Mouse (Mus musculus) liver, embryonic 14.5 days (tissue): Measurements from ENCODE around the gene Zfp943. TPM values are rescaled to one million over a fixed set of nuclear protein-coding genes. Genes with fewer than 3 reads are reported as not detected.
A peak's percentile ranks its signal among the peaks of the same experiment; 100 is the strongest.
"Not testable (repeated sequence)": the region's sequence is repeated elsewhere in the genome, so short reads cannot be mapped to it uniquely, and the experiment has no call there.

Experiments
- ATAC-seq: fragments of 200-750 bp; cut with Nextera tagmentation; 2 replicates; pipeline ENCODE4 v1.8.0; 2017; ENCODE audit warnings: moderate number of reproducible peaks, mild to moderate bottlenecking, moderate library complexity; ENCODE audit not compliant: insufficient read depth
- DNase-seq, 3 experiments: peaks; one replicate each; pipeline ENCODE4 v3.0.0-alpha.2; 2012 to 2013; ENCODE audit warnings: low read depth in 3 of 3, low spot score in 3 of 3
- H3K27ac ChIP-seq: fragments of 300-500 bp; sonication (generic); 2 replicates; pipeline ENCODE4 v1.5.1; 2014; ENCODE audit warnings: moderate library complexity, mild to moderate bottlenecking, control low read depth, inconsistent platforms
- H3K27me3 ChIP-seq: fragments of 300-500 bp; sonication (generic); 2 replicates; pipeline ENCODE4 v1.6.1; 2014; ENCODE audit warnings: mild to moderate bottlenecking, low read length, moderate library complexity; ENCODE audit not compliant: control insufficient read depth, insufficient read depth
- H3K36me3 ChIP-seq: fragments of 300-500 bp; sonication (generic); replicated peaks from 2 replicates; pipeline ENCODE4 v1.6.1; 2014; ENCODE audit warnings: low read depth; ENCODE audit not compliant: control insufficient read depth, insufficient read depth
- H3K4me1 ChIP-seq, 2 experiments: fragments of 200-500 bp in 1 of 2; fragments of 300-500 bp in 1 of 2; sonication (generic) in 1 of 2; replicated peaks; 2 replicates each; pipeline ENCODE4 v1.6.1; 2012 to 2014; ENCODE audit warnings: antibody characterized with exemption in 1 of 2, inconsistent platforms in 1 of 2, low read length in 1 of 2; ENCODE audit not compliant: control insufficient read depth in 2 of 2, insufficient read depth in 2 of 2
- H3K4me2 ChIP-seq: fragments of 300-500 bp; sonication (generic); 2 replicates; pipeline ENCODE4 v1.6.1; 2014; ENCODE audit warnings: low read depth, mild to moderate bottlenecking, control low read depth, moderate library complexity
- H3K4me3 ChIP-seq, 2 experiments: fragments of 200-500 bp in 1 of 2; fragments of 300-500 bp in 1 of 2; sonication (generic) in 1 of 2; 2 replicates each; pipeline ENCODE4 v1.5.1; 2012 to 2014; ENCODE audit warnings: low read depth in 2 of 2, low read length in 2 of 2, mild to moderate bottlenecking in 2 of 2, control low read depth in 1 of 2, inconsistent platforms in 1 of 2, moderate library complexity in 1 of 2; ENCODE audit not compliant: insufficient read depth in 1 of 2
- H3K9ac ChIP-seq: fragments of 300-500 bp; sonication (generic); replicated peaks from 2 replicates; pipeline ENCODE4 v1.6.1; 2014; ENCODE audit warnings: mild to moderate bottlenecking, control low read depth, moderate library complexity
- H3K9me3 ChIP-seq: fragments of 300-500 bp; sonication (generic); 2 replicates; pipeline ENCODE4 v1.6.1; 2016; ENCODE audit warnings: low read length, mixed read lengths; ENCODE audit not compliant: control insufficient read depth
- CTCF ChIP-seq: IDR thresholded peaks from 2 replicates; pipeline ENCODE4 v1.5.1; 2016; ENCODE audit warnings: antibody characterized with exemption, low read depth, control low read depth
- EP300 ChIP-seq: IDR thresholded peaks from 2 replicates; pipeline ENCODE4 v1.6.1; 2016; ENCODE audit warnings: antibody characterized with exemption, low read depth
- WGBS: fragments of 180-500 bp; shearing (Covaris S2); extraction: QIAGEN DNeasy Blood & Tissue Kit; methylation state at CpG from one replicate; pipeline ENCODE4 v1.1.7; 2014; ENCODE audit not compliant: insufficient replicate concordance; 5-methylcytosine and 5-hydroxymethylcytosine counted together
- polyA plus RNA-seq, 2 experiments: library from polyadenylated mRNA; depleted of rRNA in 1 of 2; stranded (reverse) in 1 of 2; unstranded in 1 of 2; fragments of >200 nt; fragmentation: Nextera tagmentation in 1 of 2; extraction: Ambion mirVana in 1 of 2; gene quantifications; 2 replicates each; pipeline versions ENCODE4 v1.2.1 to v1.2.3; 2012 to 2014

Gene Zfp943
- polyA plus RNA-seq, 2 experiments: 3.5 to 5.0 TPM

DNA sequence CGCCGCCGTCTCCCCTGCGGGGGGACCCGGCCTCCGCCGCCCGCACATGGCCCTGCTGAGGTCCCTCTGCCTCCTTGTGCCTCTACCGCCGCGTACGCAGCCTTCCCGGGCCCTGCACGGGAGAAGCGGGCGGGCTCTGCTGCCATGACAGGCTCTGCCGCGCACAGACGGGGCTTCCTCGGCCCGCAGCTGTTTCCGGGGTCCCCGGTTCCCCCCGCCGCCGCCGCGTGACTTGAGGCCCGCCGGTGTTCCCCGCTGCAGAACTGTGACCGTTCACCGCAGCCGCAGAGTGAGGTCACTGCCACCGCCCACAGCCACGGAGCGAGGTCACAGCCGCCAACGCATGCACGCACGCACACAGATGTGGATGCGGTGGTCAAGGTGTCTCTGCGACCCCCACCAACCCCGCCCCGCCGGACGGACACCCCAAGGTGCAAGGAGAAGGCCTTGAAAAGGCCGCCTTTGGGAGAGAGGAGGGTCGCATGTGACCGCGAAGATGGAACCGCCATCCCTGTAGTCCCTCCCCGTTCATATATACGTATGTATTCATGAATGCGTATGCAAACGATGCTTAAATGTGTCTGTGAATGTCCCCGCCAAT is 118.8 kb downstream of the Zfp943 start:
- WGBS: 5% methylated on average over 56 of the region's 57 CpGs
- Histone ChIP-seq H3K9me3 (no peaks in the 10 kb centered on the region), H3K4me3 (peak overlapping the region; percentile 37 to 40), H3K27me3 (peaks cover 6% of the 10 kb centered on the region), H3K4me2 (peak overlapping the region; percentile 58), H3K4me1 (no peaks in the 10 kb centered on the region), H3K27ac (no peak overlapping the region), H3K36me3 (no peaks in the 10 kb centered on the region), H3K9ac (no peak overlapping the region)
- ATAC-seq (peak; percentile 41; the same call in 1 of the 2 replicates), DNase-seq (no peak)
- TF ChIP-seq CTCF (no peak), EP300 (no peak)

DNA sequence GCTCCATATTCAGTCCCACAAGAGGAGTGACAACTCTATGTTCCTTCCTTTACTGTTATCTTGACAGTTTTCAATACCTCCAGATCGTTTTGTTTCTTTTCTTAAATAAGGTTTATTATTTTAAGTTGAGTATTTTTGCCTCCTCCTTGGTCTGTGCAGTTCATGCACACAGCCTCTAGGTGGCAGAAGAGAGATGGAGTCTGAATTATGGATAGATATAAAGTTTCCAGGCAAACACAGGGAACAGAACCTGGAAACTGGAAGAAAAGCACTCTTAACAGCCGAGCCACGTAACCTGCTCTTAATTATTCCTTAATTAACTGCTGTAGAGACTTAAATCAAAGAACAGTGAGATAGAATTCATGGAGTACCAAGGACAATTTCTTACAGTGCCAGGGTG is 120.9 kb downstream of the Zfp943 start:
- not testable (repeated sequence) for H3K27me3 ChIP-seq, H3K4me2 ChIP-seq, H3K36me3 ChIP-seq, H3K4me1 ChIP-seq, H3K9me3 ChIP-seq, H3K27ac ChIP-seq, DNase-seq, H3K4me3 ChIP-seq, ATAC-seq, H3K9ac ChIP-seq
- peak; percentile 62 for TF ChIP-seq CTCF
- WGBS: 2% methylated on average over 3 of the region's 3 CpGs

DNA sequence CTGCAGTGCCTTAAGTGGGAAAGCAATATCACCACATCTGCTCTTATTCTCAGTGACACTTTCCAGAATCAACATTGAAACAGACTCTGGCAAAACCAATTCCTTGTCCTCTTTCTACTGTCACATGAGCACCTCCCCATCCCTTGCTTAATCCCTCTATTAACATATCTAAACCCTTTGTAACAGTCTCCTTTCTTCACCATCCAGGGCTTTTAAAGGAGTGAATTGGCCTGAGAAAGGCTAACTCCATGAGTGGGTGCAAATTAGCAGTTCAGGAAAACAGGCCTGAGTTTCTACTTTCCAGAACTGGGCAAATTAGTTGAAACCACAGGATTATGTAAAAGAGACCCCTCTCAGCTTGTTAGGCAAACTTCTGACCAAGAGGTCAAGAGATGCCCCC is 156.4 kb downstream of the Zfp943 start:
- Histone ChIP-seq H3K9me3 (no peaks in the 10 kb centered on the region), H3K4me1 (no peaks in the 10 kb centered on the region), H3K4me2 (no peak overlapping the region), H3K9ac (no peak overlapping the region), H3K4me3 (no peak overlapping the region), H3K27ac (no peak overlapping the region), H3K36me3 (no peaks in the 10 kb centered on the region), H3K27me3 (no peaks in the 10 kb centered on the region)
- DNase-seq: no peak
- no peak for ATAC-seq
- no peak for TF ChIP-seq EP300
- TF ChIP-seq CTCF: no peak

Other genes with a start within 250 kb of the Zfp943 start
- 0.71 and 1.1 TPM in 2 replicates for gene Zfp229, start 231.8 kb upstream of the Zfp943 start, polyA plus RNA-seq (2012; rRNA removed)
- 1.1 and 1.6 TPM in 2 replicates for gene Zfp229, start 231.8 kb upstream of the Zfp943 start, polyA plus RNA-seq (2014; fragmentation: Nextera tagmentation; extraction: Ambion mirVana)
- 0.31 and 0.64 TPM in 2 replicates for gene Zfp820, start 116.8 kb upstream of the Zfp943 start, polyA plus RNA-seq (2012; rRNA removed)
- gene Zfp820, start 116.8 kb upstream of the Zfp943 start, polyA plus RNA-seq (2014; fragmentation: Nextera tagmentation; extraction: Ambion mirVana): 1.6 and 1.7 TPM in 2 replicates
- gene Zfp995, start 52.6 kb upstream of the Zfp943 start, polyA plus RNA-seq (2012; rRNA removed): 0.36 and 0.69 TPM in 2 replicates
- gene Zfp995, start 52.6 kb upstream of the Zfp943 start, polyA plus RNA-seq (2014; fragmentation: Nextera tagmentation; extraction: Ambion mirVana): 0.92 and 1.9 TPM in 2 replicates
- 1.9 and 3.4 TPM in 2 replicates for gene Zfp942, start 88 bp upstream of the Zfp943 start, polyA plus RNA-seq (2012; rRNA removed)
- gene Zfp942, start 88 bp upstream of the Zfp943 start, polyA plus RNA-seq (2014; fragmentation: Nextera tagmentation; extraction: Ambion mirVana): 7.5 and 9.5 TPM in 2 replicates
- gene Zfp947, start 203.6 kb downstream of the Zfp943 start, polyA plus RNA-seq (2012; rRNA removed): 0.04 and 0.18 TPM in 2 replicates
- 0.34 and 0.50 TPM in 2 replicates for gene Zfp947, start 203.6 kb downstream of the Zfp943 start, polyA plus RNA-seq (2014; fragmentation: Nextera tagmentation; extraction: Ambion mirVana)